Comparison of ENCODE assay signal across 22 mouse cellular contexts in the genomic region with DNA sequence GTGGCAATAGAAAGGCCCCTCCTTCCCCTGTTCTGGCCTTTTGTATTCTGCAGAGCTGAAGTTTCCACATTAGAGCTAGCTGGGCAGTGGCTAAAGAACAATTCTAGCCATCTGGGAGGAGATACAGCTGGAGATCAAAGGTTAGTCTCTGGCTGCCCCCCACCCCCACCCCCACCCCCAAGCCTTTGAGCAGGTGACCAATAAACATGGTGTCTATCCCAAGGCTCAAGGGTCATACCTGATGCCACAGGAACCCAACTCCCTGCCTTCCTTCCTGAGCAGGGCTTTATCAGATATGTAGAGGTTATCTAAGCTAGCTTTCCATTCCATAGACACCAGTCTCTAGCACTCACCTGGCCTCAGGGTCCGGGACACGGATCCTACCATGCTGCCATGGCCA. TPM values are rescaled to one million over a fixed set of nuclear protein-coding genes. Genes with fewer than 3 reads are reported as not detected.
DNase-seq lines count a peak whose midpoint lies in the region; ATAC-seq and TF ChIP-seq lines count a peak whose summit lies in the region.
"Had no signal": no experiment of that assay in that cellular context is flagged by ENCODE, and none has a peak within 500 bp of the region (broad histone marks: within the 10 kb centered on the region; RNA-seq: fewer than 3 reads in every experiment).

No protein-coding gene starts in this region.

- no peaks in the 10 kb centered on the region for H3K9me3 ChIP-seq in kidney, postnatal 0 days (replicated peaks; ENCODE audit: low read length)
- H3K9me3 ChIP-seq in intestine, embryonic 15.5 days, result no peaks in the 10 kb centered on the region
- no peaks in the 10 kb centered on the region for H3K9me3 ChIP-seq in intestine, postnatal 0 days (ENCODE audit: control insufficient read depth)
- H3K9me3 ChIP-seq in liver, postnatal 0 days (ENCODE audit: low read length), result no peaks in the 10 kb centered on the region
- no peaks in the 10 kb centered on the region for H3K9me3 ChIP-seq in hindbrain, embryonic 14.5 days (ENCODE audit: control insufficient read depth, low read length)
- H3K9me3 ChIP-seq: embryonic facial prominence, embryonic 10.5 days; forebrain, embryonic 13.5 days; heart, embryonic 13.5 days; hindbrain, embryonic 12.5 days had no signal

- WGBS in kidney, postnatal 0 days, result 96% methylated on average over 2 of the region's 2 CpGs
- WGBS in intestine, embryonic 15.5 days, result 77% methylated on average over 2 of the region's 2 CpGs
- 50% methylated on average over 2 of the region's 2 CpGs for WGBS in intestine, postnatal 0 days
- WGBS in liver, postnatal 0 days (ENCODE audit: insufficient replicate concordance), result 74% methylated on average over 2 of the region's 2 CpGs
- 94% methylated on average over 2 of the region's 2 CpGs for WGBS in hindbrain, embryonic 14.5 days

- no peak overlapping the region for H3K27ac ChIP-seq in kidney, postnatal 0 days
- no peak overlapping the region for H3K27ac ChIP-seq in intestine, embryonic 15.5 days
- peak overlapping the region; percentile 64 for H3K27ac ChIP-seq in intestine, postnatal 0 days (ENCODE audit: low read depth, low read length)
- peak overlapping the region; percentile 57 for H3K27ac ChIP-seq in liver, postnatal 0 days (ENCODE audit: low read depth)
- H3K27ac ChIP-seq in hindbrain, embryonic 14.5 days, result no peak overlapping the region
- H3K27ac ChIP-seq: embryonic facial prominence, embryonic 10.5 days; forebrain, embryonic 13.5 days; heart, embryonic 13.5 days; hindbrain, embryonic 12.5 days had no signal

- peaks cover 4% of the 10 kb centered on the region; the same call in 1 of the 2 replicates for H3K4me1 ChIP-seq in kidney, postnatal 0 days (replicated peaks; ENCODE audit: insufficient read depth, low read length)
- no peaks in the 10 kb centered on the region for H3K4me1 ChIP-seq in intestine, embryonic 15.5 days (replicated peaks)
- H3K4me1 ChIP-seq in intestine, postnatal 0 days (replicated peaks; ENCODE audit: control insufficient read depth, insufficient read depth, low read length), result 0 out of 2 replicates have a peak, but pooled peaks cover 2% of the 10 kb centered on the region
- H3K4me1 ChIP-seq in liver, postnatal 0 days (ENCODE audit: insufficient read depth), result peaks cover 15% of the 10 kb centered on the region
- no peaks in the 10 kb centered on the region for H3K4me1 ChIP-seq in hindbrain, embryonic 14.5 days (replicated peaks; ENCODE audit: control insufficient read depth, insufficient read depth, low read length)
- H3K4me1 ChIP-seq: hindbrain, embryonic 12.5 days had no signal

- TF ChIP-seq EP300 in liver, postnatal 0 days (IDR thresholded peaks at IDR 0.05; ENCODE audit: low read depth), result no peak

- no peak for DNase-seq in kidney, postnatal 0 days (ENCODE audit: low spot score)
- DNase-seq in kidney, adult 11 months, result no peak
- DNase-seq in liver, postnatal 0 days, result peak; percentile 39
- DNase-seq in hindbrain, embryonic 14.5 days (ENCODE audit: low spot score), result no peak
- no peak for DNase-seq in urinary bladder, postnatal 14 days (ENCODE audit: low spot score)
- DNase-seq: adrenal gland, postnatal 25 days; cerebellum, adult 18-20 months; cerebellum, adult 9-11 months; cerebellum, postnatal 36 days; forebrain, postnatal 0 days; gastrocnemius, postnatal 36 days; heart, adult 11 months; heart, postnatal 36 days had no signal

- TF ChIP-seq CTCF in kidney, postnatal 0 days (IDR thresholded peaks at IDR 0.05; ENCODE audit: low read depth), result no peak
- no peak for TF ChIP-seq CTCF in intestine, postnatal 0 days (IDR thresholded peaks at IDR 0.05; ENCODE audit: low read depth)
- no peak for TF ChIP-seq CTCF in liver, postnatal 0 days (IDR thresholded peaks at IDR 0.05; ENCODE audit: low read depth)

- no peaks in the 10 kb centered on the region for H3K27me3 ChIP-seq in kidney, postnatal 0 days (ENCODE audit: insufficient read depth, low read length)
- no peaks in the 10 kb centered on the region for H3K27me3 ChIP-seq in intestine, embryonic 15.5 days (replicated peaks)
- no peaks in the 10 kb centered on the region for H3K27me3 ChIP-seq in intestine, postnatal 0 days (replicated peaks; ENCODE audit: control insufficient read depth, insufficient read depth, low read length)
- H3K27me3 ChIP-seq in liver, postnatal 0 days (ENCODE audit: insufficient read depth, low read length), result no peaks in the 10 kb centered on the region
- no peaks in the 10 kb centered on the region for H3K27me3 ChIP-seq in hindbrain, embryonic 14.5 days (ENCODE audit: control insufficient read depth, insufficient read depth, low read length)
- H3K27me3 ChIP-seq: CH12.LX; forebrain, embryonic 13.5 days; heart, embryonic 13.5 days; hindbrain, embryonic 12.5 days; Patski had no signal

- H3K4me3 ChIP-seq in kidney, postnatal 0 days (replicated peaks; ENCODE audit: low read depth, low read length), result no peak overlapping the region
- H3K4me3 ChIP-seq in intestine, embryonic 15.5 days (replicated peaks), result no peak overlapping the region
- no peak overlapping the region for H3K4me3 ChIP-seq in intestine, postnatal 0 days (ENCODE audit: low read depth, low read length)
- no peak overlapping the region for H3K4me3 ChIP-seq in liver, postnatal 0 days (ENCODE audit: low read depth, low read length)
- no peak overlapping the region for H3K4me3 ChIP-seq in hindbrain, embryonic 14.5 days (replicated peaks; ENCODE audit: low read length)
- H3K4me3 ChIP-seq: embryonic facial prominence, embryonic 10.5 days; forebrain, embryonic 13.5 days; heart, embryonic 13.5 days; hindbrain, embryonic 12.5 days had no signal

- ATAC-seq in kidney, postnatal 0 days (replicated peaks; ENCODE audit: low FRiP score, low read depth), result peak; percentile 40; the same call in 1 of the 2 replicates
- ATAC-seq in intestine, embryonic 15.5 days, result peak; percentile 73
- ATAC-seq in intestine, postnatal 0 days, result peak; percentile 81
- peak; percentile 84 for ATAC-seq in liver, postnatal 0 days
- ATAC-seq in hindbrain, embryonic 14.5 days (ENCODE audit: low FRiP score), result no peak
- ATAC-seq: activated CD4-positive, CD25-positive, alpha-beta regulatory T cell, adult 4 months; forebrain, embryonic 13.5 days; forebrain, postnatal 0 days; Patski had no signal

- H3K36me3 ChIP-seq in kidney, postnatal 0 days (ENCODE audit: insufficient read depth, low read length), result peaks cover 7% of the 10 kb centered on the region; the same call in 1 of the 2 replicates
- peaks cover 12% of the 10 kb centered on the region; the same call in 1 of the 2 replicates for H3K36me3 ChIP-seq in intestine, embryonic 15.5 days
- peaks cover 7% of the 10 kb centered on the region; the same call in 1 of the 2 replicates for H3K36me3 ChIP-seq in intestine, postnatal 0 days (ENCODE audit: control insufficient read depth, insufficient read depth)
- H3K36me3 ChIP-seq in liver, postnatal 0 days (replicated peaks; ENCODE audit: insufficient read depth, low read length), result peaks cover 4% of the 10 kb centered on the region; the same call in 1 of the 2 replicates
- H3K36me3 ChIP-seq in hindbrain, embryonic 14.5 days (replicated peaks; ENCODE audit: control insufficient read depth, insufficient read depth), result 0 out of 2 replicates have a peak, but pooled peaks cover 3% of the 10 kb centered on the region

- H3K9ac ChIP-seq in kidney, postnatal 0 days (ENCODE audit: low read depth, low read length), result no peak overlapping the region
- no peak overlapping the region for H3K9ac ChIP-seq in intestine, embryonic 15.5 days
- no peak overlapping the region for H3K9ac ChIP-seq in intestine, postnatal 0 days (ENCODE audit: low read depth, low read length)
- H3K9ac ChIP-seq in liver, postnatal 0 days (replicated peaks), result no peak overlapping the region
- H3K9ac ChIP-seq in hindbrain, embryonic 14.5 days, result no peak overlapping the region
- H3K9ac ChIP-seq: forebrain, embryonic 13.5 days; forebrain, postnatal 0 days; heart, embryonic 13.5 days; hindbrain, embryonic 12.5 days had no signal

- H3K4me2 ChIP-seq in kidney, postnatal 0 days (ENCODE audit: low read length), result no peak overlapping the region
- no peak overlapping the region for H3K4me2 ChIP-seq in intestine, embryonic 15.5 days (replicated peaks)
- no peak overlapping the region for H3K4me2 ChIP-seq in intestine, postnatal 0 days (replicated peaks; ENCODE audit: low read depth)
- H3K4me2 ChIP-seq in liver, postnatal 0 days (ENCODE audit: low read depth, low read length), result no peak overlapping the region
- H3K4me2 ChIP-seq in hindbrain, embryonic 14.5 days (replicated peaks), result no peak overlapping the region
- H3K4me2 ChIP-seq: forebrain, embryonic 13.5 days; heart, embryonic 13.5 days; hindbrain, embryonic 12.5 days had no signal

RNA-seq across cellular contexts. Expression of gene Gatad2a, which starts 45.9 kb away (rescaled TPM):
- polyA plus RNA-seq in kidney, postnatal 0 days (2015; fragmentation: Nextera tagmentation; extraction: Ambion mirVana), result 41.7 and 49.5 TPM in 2 replicates
- 51.2 and 54.7 TPM in 2 replicates for polyA plus RNA-seq in intestine, embryonic 15.5 days (2015; fragmentation: Nextera tagmentation; extraction: Ambion mirVana)
- polyA plus RNA-seq in intestine, postnatal 0 days (2015; fragmentation: Nextera tagmentation; extraction: Ambion mirVana), result 42.6 and 43.3 TPM in 2 replicates
- 19.5 and 20.7 TPM in 2 replicates for polyA plus RNA-seq in liver, postnatal 0 days (2015; fragmentation: Nextera tagmentation; extraction: Ambion mirVana)
- 26.4 and 26.5 TPM in 2 replicates for polyA plus RNA-seq in hindbrain, embryonic 14.5 days (2014; fragmentation: Nextera tagmentation; extraction: Ambion mirVana)

RNA-seq across cellular contexts. Expression of gene Yjefn3, which starts 47.8 kb away (rescaled TPM):
- polyA plus RNA-seq in kidney, postnatal 0 days (2015; fragmentation: Nextera tagmentation; extraction: Ambion mirVana), result 4.8 and 5.2 TPM in 2 replicates
- polyA plus RNA-seq in intestine, embryonic 15.5 days (2015; fragmentation: Nextera tagmentation; extraction: Ambion mirVana), result 3.9 and 4.2 TPM in 2 replicates
- polyA plus RNA-seq in intestine, postnatal 0 days (2015; fragmentation: Nextera tagmentation; extraction: Ambion mirVana), result 2.1 and 2.2 TPM in 2 replicates
- polyA plus RNA-seq in liver, postnatal 0 days (2015; fragmentation: Nextera tagmentation; extraction: Ambion mirVana), result 0.72 and 0.89 TPM in 2 replicates
- 11.0 and 12.3 TPM in 2 replicates for polyA plus RNA-seq in hindbrain, embryonic 14.5 days (2014; fragmentation: Nextera tagmentation; extraction: Ambion mirVana)

RNA-seq across cellular contexts. Expression of gene Ndufa13, which starts 47.9 kb away (rescaled TPM):
- 288 and 310 TPM in 2 replicates for polyA plus RNA-seq in kidney, postnatal 0 days (2015; fragmentation: Nextera tagmentation; extraction: Ambion mirVana)
- polyA plus RNA-seq in intestine, embryonic 15.5 days (2015; fragmentation: Nextera tagmentation; extraction: Ambion mirVana), result 212 and 213 TPM in 2 replicates
- polyA plus RNA-seq in intestine, postnatal 0 days (2015; fragmentation: Nextera tagmentation; extraction: Ambion mirVana), result 310 and 317 TPM in 2 replicates
- polyA plus RNA-seq in liver, postnatal 0 days (2015; fragmentation: Nextera tagmentation; extraction: Ambion mirVana), result 152 TPM in 2 replicates
- 201 and 213 TPM in 2 replicates for polyA plus RNA-seq in hindbrain, embryonic 14.5 days (2014; fragmentation: Nextera tagmentation; extraction: Ambion mirVana)

RNA-seq across cellular contexts. Expression of gene Tssk6, which starts 48.3 kb away (rescaled TPM):
- polyA plus RNA-seq in kidney, postnatal 0 days (2015; fragmentation: Nextera tagmentation; extraction: Ambion mirVana), result 3.8 and 4.0 TPM in 2 replicates
- 2.8 and 3.4 TPM in 2 replicates for polyA plus RNA-seq in intestine, embryonic 15.5 days (2015; fragmentation: Nextera tagmentation; extraction: Ambion mirVana)
- polyA plus RNA-seq in intestine, postnatal 0 days (2015; fragmentation: Nextera tagmentation; extraction: Ambion mirVana), result 1.2 and 2.3 TPM in 2 replicates
- 1.3 and 1.7 TPM in 2 replicates for polyA plus RNA-seq in liver, postnatal 0 days (2015; fragmentation: Nextera tagmentation; extraction: Ambion mirVana)
- polyA plus RNA-seq in hindbrain, embryonic 14.5 days (2014; fragmentation: Nextera tagmentation; extraction: Ambion mirVana), result 4.6 and 4.7 TPM in 2 replicates
- polyA plus RNA-seq: activated CD4-positive, CD25-positive, alpha-beta regulatory T cell, adult 4 months had no signal

Comparison
In these comparisons a context has a peak if more than half of its experiments do, and no peak if none do; other contexts are left out.
1. H3K27ac ChIP-seq: peak in intestine, postnatal 0 days (single experiment) and liver, postnatal 0 days (single experiment); none in kidney, postnatal 0 days (single experiment), intestine, embryonic 15.5 days (single experiment) and hindbrain, embryonic 14.5 days (single experiment).